Mouse (Mus musculus): Measurements from ENCODE around the gene Btbd16. TPM values are rescaled to one million over a fixed set of nuclear protein-coding genes. Genes with fewer than 3 reads are reported as not detected.

Gene Btbd16
- total RNA-seq, 2 experiments from 2014 or later = 0.16 TPM; not detected in 1

DNA sequence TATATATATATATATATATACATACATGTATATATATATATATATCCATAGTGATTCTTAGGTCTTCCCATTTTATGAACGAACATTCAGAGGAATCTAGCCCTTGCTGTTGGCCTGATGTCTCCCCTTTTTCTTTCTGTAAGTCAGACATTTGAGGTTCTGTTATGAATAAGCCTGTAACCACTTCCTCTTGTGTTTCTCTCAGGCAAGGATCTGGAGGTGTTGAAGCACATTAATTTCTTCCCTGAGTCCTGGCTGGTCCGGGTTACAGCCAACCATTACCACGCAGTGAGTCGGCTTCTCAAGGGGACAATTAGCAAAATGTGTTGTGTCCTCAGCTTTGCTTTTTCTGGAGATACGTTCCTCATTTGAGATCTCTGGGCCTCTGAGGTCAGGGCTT lies 44.9 kb downstream of the Btbd16 start:
- DNase-seq = no peak

- no peak for DNase-seq
Measured at GRCm38 (mm10) chr7:130819624-130820023, 45.8 kb downstream of the Btbd16 start.

- no peak for DNase-seq
Measured at GRCm38 (mm10) chr7:130823992-130824391, 50.1 kb downstream of the Btbd16 start.

- no peak for DNase-seq
Measured at GRCm38 (mm10) chr7:130826343-130826742, 52.5 kb downstream of the Btbd16 start.

GRCm38 (mm10) chr7:130827431-130827830 lies 53.6 kb downstream of the Btbd16 start:
- DNase-seq = peak; percentile 57

DNA sequence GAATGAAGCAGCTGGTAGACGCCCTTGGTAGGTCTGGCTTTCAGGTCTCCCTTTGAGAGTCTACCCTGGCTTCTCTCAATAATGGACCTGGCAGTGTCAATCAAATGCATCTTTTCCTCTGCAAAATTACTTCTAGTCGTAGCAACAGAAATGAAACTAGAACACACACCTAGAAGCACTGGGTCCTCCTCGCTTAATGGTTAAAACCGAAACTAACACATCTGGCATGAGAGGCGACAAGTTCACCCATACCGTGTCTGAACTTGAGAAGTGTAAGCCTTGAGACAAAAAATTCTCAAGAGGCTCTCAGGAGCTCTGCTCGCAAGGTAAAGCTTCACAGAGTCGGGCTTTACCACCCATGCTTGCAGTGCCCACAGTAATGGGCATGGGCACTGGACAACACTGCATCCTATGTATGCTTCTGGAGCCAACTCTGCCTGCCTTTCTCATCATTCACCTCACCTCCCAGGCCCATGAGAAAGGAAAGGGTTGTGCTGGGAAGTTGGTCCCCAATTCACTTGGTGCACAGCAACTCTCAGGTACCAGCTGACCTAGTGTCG lies 54.1 kb downstream of the Btbd16 start:
- no peak for DNase-seq

DNA sequence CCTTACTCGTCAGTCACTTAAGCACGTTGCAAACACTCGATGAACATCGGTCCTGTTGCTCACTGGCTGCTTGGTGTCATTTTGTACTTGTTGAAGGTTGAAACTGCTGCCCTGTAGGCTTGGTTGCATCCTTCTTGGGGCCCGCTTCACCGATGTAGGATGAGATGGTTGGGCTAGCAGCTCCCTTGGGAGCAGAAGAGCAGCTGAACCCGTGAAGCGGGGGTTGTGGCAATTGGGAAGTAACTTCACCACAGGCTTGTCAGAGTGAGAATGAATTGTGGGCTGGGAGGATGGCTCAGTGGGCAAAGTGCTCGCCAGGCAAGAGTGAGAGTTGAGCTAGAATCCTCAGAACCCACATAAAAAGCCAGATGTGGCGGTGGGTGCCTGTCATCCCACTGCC lies 54.6 kb downstream of the Btbd16 start:
- DNase-seq = no peak

- no peak for DNase-seq
Measured at GRCm38 (mm10) chr7:130831586-130831985, 57.7 kb downstream of the Btbd16 start.

GRCm38 (mm10) chr7:130834299-130834698 lies 60.4 kb downstream of the Btbd16 start:
- peak; percentile 74 for DNase-seq

DNA sequence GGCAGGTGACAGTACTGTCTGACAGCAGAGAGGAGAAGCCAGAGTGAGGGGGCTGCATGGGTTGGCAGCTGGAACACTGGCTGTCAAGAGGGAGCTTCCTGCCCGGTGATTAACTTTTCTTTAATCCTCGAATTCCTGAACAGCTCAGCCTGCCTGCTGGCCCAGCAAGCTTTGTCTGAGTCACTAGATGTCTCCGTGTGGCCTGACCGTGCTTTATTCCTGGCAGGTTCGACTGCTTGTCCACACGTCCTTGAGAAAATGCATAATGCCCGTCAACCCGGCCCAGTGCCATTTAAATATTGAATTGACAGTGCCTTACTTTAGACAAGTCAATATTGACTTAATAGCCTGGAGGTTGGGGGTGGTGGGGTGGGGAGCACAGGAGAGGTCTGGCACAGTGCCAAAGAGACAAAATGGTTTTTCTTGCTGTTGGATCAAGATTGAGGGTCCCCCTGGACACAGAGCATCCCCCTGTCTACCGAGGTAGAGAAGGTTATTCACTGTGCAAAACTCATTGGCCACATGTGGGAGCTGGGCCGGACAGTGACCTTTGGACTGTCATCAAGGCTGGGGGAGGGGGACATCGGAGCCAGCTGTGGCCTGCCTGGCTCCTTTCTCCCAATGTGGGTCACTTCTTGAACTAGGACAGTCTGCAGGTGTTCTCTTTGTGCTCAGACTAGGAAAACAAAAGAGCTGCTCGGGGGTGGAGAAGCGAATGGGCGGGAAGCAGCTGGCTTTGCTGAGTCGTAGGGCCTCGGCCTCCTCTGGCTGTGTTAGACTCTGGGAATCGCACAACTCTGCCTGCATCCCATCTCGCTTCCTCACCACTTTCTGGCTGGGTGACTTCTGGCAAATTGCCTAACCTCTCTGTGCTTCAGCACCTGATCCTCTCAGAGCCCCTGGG lies 61.3 kb downstream of the Btbd16 start:
- DNase-seq = peak; percentile 27

GRCm38 (mm10) chr7:130836066-130836465 lies 62.2 kb downstream of the Btbd16 start:
- no peak for DNase-seq

DNA sequence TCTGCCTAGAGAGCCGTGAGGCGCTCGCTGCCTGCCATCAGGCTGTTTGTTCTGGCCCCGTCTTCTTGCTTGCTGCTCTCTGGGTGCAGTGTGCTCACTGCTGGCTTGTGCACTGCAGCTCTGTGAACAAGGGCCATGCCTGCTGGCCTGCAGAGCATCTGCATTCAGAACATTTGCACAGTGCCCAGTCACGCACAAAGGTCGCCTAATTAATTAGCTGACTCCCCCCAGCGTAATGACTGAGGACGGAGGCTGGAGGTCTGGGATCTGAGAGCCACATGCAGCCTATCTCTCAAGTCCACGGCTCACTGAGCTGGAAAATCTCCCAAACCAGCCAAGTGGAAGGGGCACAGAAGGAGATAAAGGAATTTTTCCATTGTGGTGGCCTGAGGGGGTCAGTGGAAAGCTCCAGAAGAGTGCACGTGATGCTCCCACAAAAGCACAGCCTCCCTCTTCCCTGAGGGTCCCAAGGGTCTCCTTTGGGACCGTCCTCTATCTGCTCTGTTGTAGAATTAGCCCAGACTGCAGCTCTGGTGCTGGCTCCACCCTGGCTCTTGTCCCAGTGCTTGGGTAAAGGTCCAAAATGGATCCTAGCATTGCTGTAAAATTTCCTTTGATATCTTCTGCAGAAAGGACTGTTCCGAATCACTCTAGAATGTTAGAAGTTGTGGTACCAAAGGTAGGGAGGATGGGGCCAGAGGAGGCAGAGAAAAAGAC lies 64.2 kb downstream of the Btbd16 start:
- DNase-seq = no peak

DNA sequence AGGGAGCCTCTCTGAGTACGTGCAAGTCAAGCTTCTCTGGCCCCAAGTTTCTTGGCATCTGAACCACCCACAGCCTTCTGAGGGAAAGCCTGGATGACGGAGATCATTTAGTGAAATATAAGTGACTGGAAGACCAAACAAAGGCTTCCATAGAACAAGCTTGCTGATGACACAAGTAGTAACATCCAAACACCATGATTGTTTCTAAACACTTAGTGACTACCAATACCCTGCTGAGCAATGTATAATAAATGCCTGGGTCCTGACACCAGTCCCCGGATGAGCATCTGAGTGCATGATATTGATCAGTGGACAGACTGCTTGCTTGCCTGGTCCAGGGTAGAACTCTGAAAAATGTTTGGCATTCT lies 64.8 kb downstream of the Btbd16 start:
- DNase-seq = no peak

DNA sequence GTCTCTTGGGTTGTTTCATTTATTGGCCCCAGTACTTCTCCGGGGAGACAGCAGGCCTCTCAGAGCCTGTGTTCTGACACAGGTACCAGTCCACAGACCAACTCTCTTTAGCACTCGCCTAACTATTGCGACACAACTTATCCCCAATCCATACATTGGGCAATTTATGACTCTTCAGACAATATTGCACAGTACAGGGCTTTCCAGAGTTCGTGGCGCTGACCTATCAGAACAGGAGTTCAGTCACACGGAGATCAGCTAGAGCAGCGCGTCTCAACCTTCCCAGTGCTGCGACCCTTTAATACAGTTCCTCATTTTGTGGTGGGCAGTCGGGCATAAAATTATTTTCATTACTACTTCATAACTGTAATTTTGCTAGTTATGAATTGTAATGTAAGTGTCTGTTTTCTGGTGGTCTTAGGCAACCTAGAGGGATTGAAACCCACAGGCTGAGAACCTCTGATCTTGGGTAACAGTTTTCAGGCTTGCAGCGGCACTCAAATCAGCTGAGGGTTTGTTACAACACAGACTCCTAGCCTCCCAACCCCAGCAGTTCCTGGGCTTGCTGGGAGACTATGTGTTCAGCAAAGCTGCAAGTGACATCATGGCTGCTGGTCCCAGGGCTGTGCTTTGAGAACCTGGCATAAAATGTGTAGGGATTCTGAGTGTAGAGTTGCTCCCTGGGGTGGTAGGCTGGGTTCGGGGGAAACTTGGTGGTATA lies 65.7 kb downstream of the Btbd16 start:
- no peak for DNase-seq

- no peak for DNase-seq
Measured at GRCm38 (mm10) chr7:130847164-130847718, 73.4 kb downstream of the Btbd16 start.

DNA sequence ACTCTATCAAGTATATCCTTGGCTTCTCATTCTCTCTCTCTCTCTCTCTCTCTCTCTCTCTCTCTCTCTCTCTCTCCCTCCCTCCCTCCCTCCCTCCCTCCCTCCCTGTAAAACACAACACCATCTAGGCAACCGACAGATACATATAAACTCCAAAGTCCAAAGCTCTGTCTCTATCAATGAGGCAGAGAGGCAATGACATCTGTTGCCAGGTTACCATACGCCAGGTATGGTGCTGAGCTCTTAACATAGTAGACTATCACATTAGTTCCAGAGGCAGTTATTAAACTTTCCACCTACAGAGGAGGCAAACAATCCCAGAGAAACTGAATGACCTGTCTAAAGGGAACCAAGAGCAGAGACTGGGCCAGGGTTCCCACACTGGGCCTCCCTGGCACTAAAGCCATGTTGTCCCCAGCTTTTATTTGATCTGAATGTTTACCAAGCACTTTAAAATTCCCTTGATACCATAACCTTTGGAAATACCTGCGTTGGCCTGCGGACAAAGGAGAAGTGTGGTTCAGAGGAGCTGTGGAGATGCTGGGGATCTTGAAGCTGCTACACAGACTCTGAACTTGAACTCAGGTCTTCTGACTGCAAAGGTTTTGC lies 80.9 kb downstream of the Btbd16 start:
- DNase-seq = no peak

GRCm38 (mm10) chr7:130855681-130856080 lies 81.8 kb downstream of the Btbd16 start:
- DNase-seq = no peak

- no peak for DNase-seq
Measured at GRCm38 (mm10) chr7:130857973-130858372, 84.1 kb downstream of the Btbd16 start.

- DNase-seq = no peak
Measured at GRCm38 (mm10) chr7:130859926-130860325, 86.1 kb downstream of the Btbd16 start.

- peak; percentile 21 for DNase-seq
Measured at GRCm38 (mm10) chr7:130860721-130861142, 86.9 kb downstream of the Btbd16 start.

- DNase-seq = no peak
Measured at GRCm38 (mm10) chr7:130862501-130862900, 88.6 kb downstream of the Btbd16 start.

DNA sequence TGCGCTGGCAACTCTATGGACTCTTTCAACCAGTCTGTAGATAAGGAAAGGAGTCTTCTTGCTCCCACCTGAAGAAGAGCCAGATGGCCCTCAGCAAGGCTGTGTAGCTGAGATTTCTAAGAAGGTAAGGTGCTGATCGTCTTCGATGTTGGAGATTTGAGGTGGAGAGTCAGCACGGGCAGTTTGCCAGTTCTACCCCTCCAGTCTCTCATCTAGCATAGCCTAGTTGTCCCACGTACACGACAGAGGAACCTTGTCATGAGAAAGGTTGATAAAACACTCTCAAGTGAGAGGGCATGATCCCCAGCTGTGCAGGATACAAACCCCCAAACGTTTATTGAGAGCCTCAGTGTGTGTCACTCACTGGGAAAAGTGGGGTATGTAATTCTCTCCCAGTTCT lies 90.8 kb downstream of the Btbd16 start:
- DNase-seq = no peak

All from gastrocnemius, postnatal 10 days (tissue).